Mouse (Mus musculus) ovary, adult 18-20 months (tissue): ENCODE results near the gene Entpd1.
"Not testable (repeated sequence)": the region's sequence is repeated elsewhere in the genome, so short reads cannot be mapped to it uniquely, and the experiment has no call there.

Experiments used
- DNase-seq: peaks from one replicate; pipeline ENCODE4 v3.0.0; 2022; ENCODE audit warnings: low spot score, mixed read lengths

Entpd1 gene

GRCm38 (mm10) chr19:40611830-40612506, at the start of gene Entpd1, which contains the start of gene Tctn3:
Entpd1 (plus strand) TSS chr19:40612366.
Tctn3 (minus strand) TSS chr19:40612233.
- peak; percentile 94 for DNase-seq

- no peak for DNase-seq
These were observed 48.1 kb upstream of the Entpd1 start for GRCm38 (mm10) chr19:40563880-40564645.

GRCm38 (mm10) chr19:40567616-40568015, 44.5 kb upstream of the Entpd1 start:
- no peak for DNase-seq

GRCm38 (mm10) chr19:40570726-40571125, 41.4 kb upstream of the Entpd1 start:
- DNase-seq, result peak; percentile 70

- DNase-seq, result no peak
These were observed 36.7 kb upstream of the Entpd1 start for GRCm38 (mm10) chr19:40575438-40575837.

- DNase-seq, result no peak
These were observed 31.3 kb upstream of the Entpd1 start for GRCm38 (mm10) chr19:40580902-40581301.

GRCm38 (mm10) chr19:40581662-40582061, 30.5 kb upstream of the Entpd1 start:
- DNase-seq, result no peak

GRCm38 (mm10) chr19:40586908-40587307, 25.3 kb upstream of the Entpd1 start:
- DNase-seq, result no peak

- no peak for DNase-seq
These were observed 24.5 kb upstream of the Entpd1 start for GRCm38 (mm10) chr19:40587491-40588292.

- DNase-seq, result peak; percentile 85
These were observed 23.9 kb upstream of the Entpd1 start, which contains the start of gene Aldh18a1 for GRCm38 (mm10) chr19:40588293-40588654. Aldh18a1 (minus strand) TSS chr19:40588463.

- peak; percentile 73 for DNase-seq
These were observed 23.2 kb upstream of the Entpd1 start for GRCm38 (mm10) chr19:40588847-40589529.

GRCm38 (mm10) chr19:40589530-40589880, 22.7 kb upstream of the Entpd1 start:
- DNase-seq, result no peak

- DNase-seq, result no peak
These were observed 16.9 kb upstream of the Entpd1 start for GRCm38 (mm10) chr19:40595231-40595630.

- DNase-seq, result no peak
These were observed 16.3 kb upstream of the Entpd1 start for GRCm38 (mm10) chr19:40595831-40596230.

- not testable (repeated sequence) for DNase-seq
These were observed 11.3 kb upstream of the Entpd1 start for GRCm38 (mm10) chr19:40600846-40601245.

GRCm38 (mm10) chr19:40601870-40602269, 10.3 kb upstream of the Entpd1 start:
- no peak for DNase-seq

- no peak for DNase-seq
These were observed 7.0 kb upstream of the Entpd1 start for GRCm38 (mm10) chr19:40605189-40605588.

GRCm38 (mm10) chr19:40607676-40608075, 4.5 kb upstream of the Entpd1 start:
- no peak for DNase-seq

- no peak for DNase-seq
These were observed 2.6 kb downstream of the Entpd1 start for GRCm38 (mm10) chr19:40614811-40615210.

GRCm38 (mm10) chr19:40616021-40616420, 3.9 kb downstream of the Entpd1 start:
- DNase-seq, result no peak

GRCm38 (mm10) chr19:40621616-40622015, 9.4 kb downstream of the Entpd1 start:
- not testable (repeated sequence) for DNase-seq

- DNase-seq, result no peak
These were observed 13.8 kb downstream of the Entpd1 start for GRCm38 (mm10) chr19:40625935-40626334.
